Mouse (Mus musculus): ENCODE data around the gene Ccdc57. TPM values are rescaled to one million over a fixed set of nuclear protein-coding genes. Genes with fewer than 3 reads are reported as not detected.
"Not testable (repeated sequence)": the region's sequence is repeated elsewhere in the genome, so short reads cannot be mapped to it uniquely, and the experiment has no call there.

Gene Ccdc57
- polyA plus RNA-seq, 1 experiment: 7.2 TPM

- no peak for DNase-seq (ENCODE audit: low read depth)
- TF ChIP-seq CTCF (IDR thresholded peaks at IDR 0.05; ENCODE audit: borderline replicate concordance, extremely low read depth, insufficient read depth, insufficient read length): no peak
Measured at GRCm38 (mm10) chr11:120865816-120866215, 66.9 kb downstream of the Ccdc57 start.

- TF ChIP-seq POLR2A (IDR thresholded peaks at IDR 0.05; ENCODE audit: borderline replicate concordance, extremely low read depth, insufficient read depth, insufficient read length, poor library complexity, severe bottlenecking): no peak
- TF ChIP-seq CTCF (IDR thresholded peaks at IDR 0.05; ENCODE audit: borderline replicate concordance, extremely low read depth, insufficient read depth, insufficient read length): no peak
- no peak for DNase-seq (ENCODE audit: low read depth)
Measured at GRCm38 (mm10) chr11:120862819-120863218, 69.9 kb downstream of the Ccdc57 start.

- not testable (repeated sequence) for DNase-seq (ENCODE audit: low read depth)
Measured at GRCm38 (mm10) chr11:120855938-120856337, 76.7 kb downstream of the Ccdc57 start.

GRCm38 (mm10) chr11:120853788-120854187 lies 78.9 kb downstream of the Ccdc57 start:
- TF ChIP-seq CTCF (IDR thresholded peaks at IDR 0.05; ENCODE audit: borderline replicate concordance, extremely low read depth, insufficient read depth, insufficient read length) (no peak), POLR2A (IDR thresholded peaks at IDR 0.05; ENCODE audit: borderline replicate concordance, extremely low read depth, insufficient read depth, insufficient read length, poor library complexity, severe bottlenecking) (no peak)
- no peak for DNase-seq (ENCODE audit: low read depth)

GRCm38 (mm10) chr11:120853158-120853557 lies 79.5 kb downstream of the Ccdc57 start:
- TF ChIP-seq POLR2A (IDR thresholded peaks at IDR 0.05; ENCODE audit: borderline replicate concordance, extremely low read depth, insufficient read depth, insufficient read length, poor library complexity, severe bottlenecking) (no peak), CTCF (IDR thresholded peaks at IDR 0.05; ENCODE audit: borderline replicate concordance, extremely low read depth, insufficient read depth, insufficient read length) (no peak)
- no peak for DNase-seq (ENCODE audit: low read depth)

- no peak for TF ChIP-seq POLR2A (IDR thresholded peaks at IDR 0.05; ENCODE audit: borderline replicate concordance, extremely low read depth, insufficient read depth, insufficient read length, poor library complexity, severe bottlenecking)
- no peak for TF ChIP-seq CTCF (IDR thresholded peaks at IDR 0.05; ENCODE audit: borderline replicate concordance, extremely low read depth, insufficient read depth, insufficient read length)
Measured at GRCm38 (mm10) chr11:120852083-120852935, 80.4 kb downstream of the Ccdc57 start.

GRCm38 (mm10) chr11:120851582-120851981 lies 81.1 kb downstream of the Ccdc57 start:
- TF ChIP-seq CTCF (IDR thresholded peaks at IDR 0.05; ENCODE audit: borderline replicate concordance, extremely low read depth, insufficient read depth, insufficient read length) (no peak), POLR2A (IDR thresholded peaks at IDR 0.05; ENCODE audit: borderline replicate concordance, extremely low read depth, insufficient read depth, insufficient read length, poor library complexity, severe bottlenecking) (no peak)
- no peak for DNase-seq (ENCODE audit: low read depth)

More at GRCm38 (mm10) chr11:120852083-120852935, 80.4 kb downstream of the Ccdc57 start:
- DNase-seq (ENCODE audit: low read depth): no peak

- TF ChIP-seq CTCF (IDR thresholded peaks at IDR 0.05; ENCODE audit: borderline replicate concordance, extremely low read depth, insufficient read depth, insufficient read length) (no peak), POLR2A (IDR thresholded peaks at IDR 0.05; ENCODE audit: borderline replicate concordance, extremely low read depth, insufficient read depth, insufficient read length, poor library complexity, severe bottlenecking) (no peak)
- no peak for DNase-seq (ENCODE audit: low read depth)
Measured at GRCm38 (mm10) chr11:120851132-120851531, 81.5 kb downstream of the Ccdc57 start.

GRCm38 (mm10) chr11:120850331-120851030 lies 82.2 kb downstream of the Ccdc57 start:
- TF ChIP-seq CTCF (IDR thresholded peaks at IDR 0.05; ENCODE audit: borderline replicate concordance, extremely low read depth, insufficient read depth, insufficient read length) (no peak), POLR2A (IDR thresholded peaks at IDR 0.05; ENCODE audit: borderline replicate concordance, extremely low read depth, insufficient read depth, insufficient read length, poor library complexity, severe bottlenecking) (no peak)

GRCm38 (mm10) chr11:120846725-120847475 lies 85.8 kb downstream of the Ccdc57 start:
- DNase-seq (ENCODE audit: low read depth): no peak
- no peak for TF ChIP-seq CTCF (IDR thresholded peaks at IDR 0.05; ENCODE audit: borderline replicate concordance, extremely low read depth, insufficient read depth, insufficient read length)
- TF ChIP-seq POLR2A (IDR thresholded peaks at IDR 0.05; ENCODE audit: borderline replicate concordance, extremely low read depth, insufficient read depth, insufficient read length, poor library complexity, severe bottlenecking): no peak

More at GRCm38 (mm10) chr11:120850331-120851030, 82.2 kb downstream of the Ccdc57 start:
- DNase-seq (ENCODE audit: low read depth): no peak

GRCm38 (mm10) chr11:120844329-120844728 lies 88.3 kb downstream of the Ccdc57 start:
- no peak for TF ChIP-seq POLR2A (IDR thresholded peaks at IDR 0.05; ENCODE audit: borderline replicate concordance, extremely low read depth, insufficient read depth, insufficient read length, poor library complexity, severe bottlenecking)
- no peak for TF ChIP-seq CTCF (IDR thresholded peaks at IDR 0.05; ENCODE audit: borderline replicate concordance, extremely low read depth, insufficient read depth, insufficient read length)
- no peak for DNase-seq (ENCODE audit: low read depth)

Data from brain, embryonic 14.5 days (tissue).